Mouse (Mus musculus): ENCODE data around the gene Duoxa1. TPM values are rescaled to one million over a fixed set of nuclear protein-coding genes. Genes with fewer than 3 reads are reported as not detected.
A peak's percentile ranks its signal among the peaks of the same experiment; 100 is the strongest.

Gene Duoxa1
- total and polyA plus RNA-seq, 2 experiments from 2014 or later = not detected

DNA sequence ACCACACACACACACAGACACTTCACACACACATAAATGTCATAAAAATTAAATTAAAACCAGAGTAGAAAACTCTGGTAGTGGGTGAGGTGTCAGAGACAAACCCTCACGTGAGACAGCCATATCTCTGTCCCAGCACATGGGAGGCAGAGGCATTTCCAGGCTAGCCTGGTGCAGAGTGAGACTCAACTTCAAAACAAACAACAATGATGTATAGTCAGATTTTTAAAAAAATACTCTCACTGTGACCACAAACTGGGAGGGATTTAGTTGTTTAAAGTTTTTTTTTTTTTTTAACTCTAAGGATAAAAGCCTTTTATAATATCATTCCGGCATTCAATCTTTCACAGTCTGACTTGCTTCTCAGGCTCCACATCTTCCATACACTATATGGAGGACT lies 11.8 kb upstream of the Duoxa1 start:
- H3K4me3 ChIP-seq (ENCODE audit: low read depth, low read length) = no peak overlapping the region
- WGBS = 67% methylated on average over 2 of the region's 2 CpGs
- DNase-seq (ENCODE audit: low spot score) (no peak), ATAC-seq (ENCODE audit: insufficient read depth, low read depth) (no peak)
- no peak overlapping the region for H3K27ac ChIP-seq (ENCODE audit: low read depth)
- H3K4me1 ChIP-seq (ENCODE audit: control insufficient read depth, insufficient read depth) = no peaks in the 10 kb centered on the region
- H3K9ac ChIP-seq (replicated peaks; ENCODE audit: low read depth, low read length) = no peak overlapping the region
- no peak overlapping the region for H3K4me2 ChIP-seq (ENCODE audit: low read depth, low read length)
- H3K9me3 ChIP-seq (replicated peaks; ENCODE audit: control insufficient read depth, low read length) = no peaks in the 10 kb centered on the region
- no peaks in the 10 kb centered on the region for H3K27me3 ChIP-seq (ENCODE audit: control insufficient read depth, insufficient read depth, low read length)
- TF ChIP-seq EP300 (IDR thresholded peaks at IDR 0.05; ENCODE audit: low read depth) = no peak
- no peak for TF ChIP-seq CTCF (IDR thresholded peaks at IDR 0.05; ENCODE audit: low read depth)
- no peaks in the 10 kb centered on the region for H3K36me3 ChIP-seq (replicated peaks; ENCODE audit: control insufficient read depth, insufficient read depth, low read length)

DNA sequence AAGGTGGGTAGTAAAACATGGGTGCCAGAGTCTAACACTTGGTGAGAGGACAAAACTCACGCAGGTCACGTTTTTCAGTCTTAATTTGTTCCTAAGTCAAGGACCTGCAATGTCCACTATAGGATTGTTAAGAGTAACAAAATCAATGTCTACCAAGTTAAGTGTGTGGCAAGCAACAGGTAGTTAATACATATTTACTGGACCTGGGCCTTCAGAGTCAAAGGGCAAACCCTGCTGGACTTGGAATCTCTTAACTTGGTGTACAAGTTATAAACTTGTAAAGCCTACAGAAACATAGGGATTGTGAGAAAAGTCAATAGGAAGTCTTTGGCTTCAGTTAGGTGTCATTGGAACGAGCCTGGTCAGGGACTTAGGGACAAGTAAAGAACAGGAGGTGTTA lies 11.1 kb upstream of the Duoxa1 start:
- H3K4me3 ChIP-seq (ENCODE audit: low read depth, low read length) = no peak overlapping the region
- no peaks in the 10 kb centered on the region for H3K36me3 ChIP-seq (replicated peaks; ENCODE audit: control insufficient read depth, insufficient read depth, low read length)
- WGBS = 74% methylated on average over 3 of the region's 3 CpGs
- no peaks in the 10 kb centered on the region for H3K4me1 ChIP-seq (ENCODE audit: control insufficient read depth, insufficient read depth)
- H3K9ac ChIP-seq (replicated peaks; ENCODE audit: low read depth, low read length) = no peak overlapping the region
- ATAC-seq (ENCODE audit: insufficient read depth, low read depth) (no peak), DNase-seq (ENCODE audit: low spot score) (no peak)
- H3K9me3 ChIP-seq (replicated peaks; ENCODE audit: control insufficient read depth, low read length) = no peaks in the 10 kb centered on the region
- TF ChIP-seq EP300 (IDR thresholded peaks at IDR 0.05; ENCODE audit: low read depth) (no peak), CTCF (IDR thresholded peaks at IDR 0.05; ENCODE audit: low read depth) (no peak)
- H3K27me3 ChIP-seq (ENCODE audit: control insufficient read depth, insufficient read depth, low read length) = no peaks in the 10 kb centered on the region
- no peak overlapping the region for H3K4me2 ChIP-seq (ENCODE audit: low read depth, low read length)
- H3K27ac ChIP-seq (ENCODE audit: low read depth) = no peak overlapping the region

DNA sequence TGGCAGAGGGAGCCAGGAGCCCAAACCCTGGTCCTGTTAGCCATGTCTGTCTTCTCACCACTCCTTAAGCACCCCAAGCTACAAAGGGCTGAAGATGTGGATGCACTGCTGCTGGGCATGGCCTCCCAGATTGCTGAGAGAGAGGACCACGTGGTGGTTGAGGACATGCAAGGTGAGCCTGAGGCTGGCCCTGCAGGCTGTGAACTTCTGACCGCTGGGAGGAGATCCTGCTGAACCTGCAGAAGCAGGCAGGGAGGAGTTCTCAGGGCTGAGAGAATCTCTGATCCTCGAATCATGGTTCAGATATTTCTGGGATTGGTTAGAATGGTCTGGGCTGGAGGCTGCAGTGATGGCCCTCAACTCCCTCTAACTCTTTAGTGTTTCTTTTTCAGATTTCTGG lies 10.4 kb upstream of the Duoxa1 start:
- Histone ChIP-seq H3K4me3 (ENCODE audit: low read depth, low read length) (no peak overlapping the region), H3K27me3 (ENCODE audit: control insufficient read depth, insufficient read depth, low read length) (0 out of 2 replicates have a peak, but pooled peaks cover 2% of the 10 kb centered on the region), H3K9ac (replicated peaks; ENCODE audit: low read depth, low read length) (no peak overlapping the region), H3K4me1 (ENCODE audit: control insufficient read depth, insufficient read depth) (no peaks in the 10 kb centered on the region), H3K4me2 (ENCODE audit: low read depth, low read length) (no peak overlapping the region), H3K36me3 (replicated peaks; ENCODE audit: control insufficient read depth, insufficient read depth, low read length) (no peaks in the 10 kb centered on the region), H3K27ac (ENCODE audit: low read depth) (no peak overlapping the region), H3K9me3 (replicated peaks; ENCODE audit: control insufficient read depth, low read length) (no peaks in the 10 kb centered on the region)
- 54% methylated on average over 3 of the region's 3 CpGs for WGBS
- DNase-seq (ENCODE audit: low spot score) (no peak), ATAC-seq (ENCODE audit: insufficient read depth, low read depth) (no peak)
- no peak for TF ChIP-seq CTCF (IDR thresholded peaks at IDR 0.05; ENCODE audit: low read depth)
- TF ChIP-seq EP300 (IDR thresholded peaks at IDR 0.05; ENCODE audit: low read depth) = no peak

DNA sequence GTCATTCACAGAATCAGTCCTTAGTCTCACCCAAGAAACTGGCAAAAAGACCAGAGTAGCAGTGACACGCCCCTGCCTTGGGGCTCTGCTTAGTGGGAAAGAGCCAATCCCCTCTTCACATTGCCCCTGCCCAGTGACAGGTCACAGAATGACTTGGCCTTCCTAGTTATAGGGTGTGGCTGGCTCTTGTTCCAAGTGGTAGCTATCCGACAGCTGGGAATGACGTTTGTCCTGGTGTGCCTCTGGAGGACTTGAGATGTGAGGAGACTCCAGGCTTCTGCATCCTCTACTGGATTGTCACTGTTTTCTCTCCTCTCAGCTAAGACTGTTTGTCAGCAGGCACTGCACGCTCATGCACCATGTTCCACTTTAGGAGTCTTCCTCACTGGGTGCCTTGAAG lies 3.9 kb upstream of the Duoxa1 start:
- Histone ChIP-seq H3K9me3 (replicated peaks; ENCODE audit: control insufficient read depth, low read length) (no peaks in the 10 kb centered on the region), H3K4me3 (ENCODE audit: low read depth, low read length) (no peak overlapping the region), H3K27ac (ENCODE audit: low read depth) (no peak overlapping the region), H3K9ac (replicated peaks; ENCODE audit: low read depth, low read length) (no peak overlapping the region), H3K36me3 (replicated peaks; ENCODE audit: control insufficient read depth, insufficient read depth, low read length) (no peaks in the 10 kb centered on the region), H3K4me2 (ENCODE audit: low read depth, low read length) (no peak overlapping the region), H3K4me1 (ENCODE audit: control insufficient read depth, insufficient read depth) (peaks cover 7% of the 10 kb centered on the region), H3K27me3 (ENCODE audit: control insufficient read depth, insufficient read depth, low read length) (peaks cover 44% of the 10 kb centered on the region)
- DNase-seq (ENCODE audit: low spot score) (no peak), ATAC-seq (ENCODE audit: insufficient read depth, low read depth) (no peak)
- WGBS = 47% methylated on average over 4 of the region's 4 CpGs
- TF ChIP-seq EP300 (IDR thresholded peaks at IDR 0.05; ENCODE audit: low read depth) (no peak), CTCF (IDR thresholded peaks at IDR 0.05; ENCODE audit: low read depth) (no peak)

DNA sequence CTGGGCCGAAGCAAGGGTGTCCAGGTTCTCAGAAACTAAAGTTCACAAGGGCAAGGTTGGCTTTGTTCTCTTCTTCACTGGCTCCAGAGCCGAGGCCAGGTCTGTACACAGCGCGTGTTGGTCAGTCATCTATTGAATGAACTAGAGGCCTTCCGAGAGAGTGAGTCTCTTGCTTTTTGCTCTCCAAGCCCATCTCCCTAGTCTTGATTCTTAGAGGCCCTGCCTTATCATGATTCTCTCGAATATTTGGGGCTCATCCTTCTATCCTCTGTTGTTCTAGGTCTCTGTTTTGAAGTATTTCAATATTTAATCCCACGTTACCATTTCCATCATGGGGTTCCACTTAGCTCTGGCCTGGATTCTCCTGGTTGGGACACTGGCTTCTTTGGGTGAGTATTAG lies 1.8 kb upstream of the Duoxa1 start, which contains the start of gene Duox1:
Gene Duox1 (plus strand): TSS at position 301 of the 400 bp plus-strand sequence.
- no peak for TF ChIP-seq EP300 (IDR thresholded peaks at IDR 0.05; ENCODE audit: low read depth)
- no peak for TF ChIP-seq CTCF (IDR thresholded peaks at IDR 0.05; ENCODE audit: low read depth)
- Histone ChIP-seq H3K36me3 (replicated peaks; ENCODE audit: control insufficient read depth, insufficient read depth, low read length) (no peaks in the 10 kb centered on the region), H3K4me1 (ENCODE audit: control insufficient read depth, insufficient read depth) (peaks cover 7% of the 10 kb centered on the region), H3K9me3 (replicated peaks; ENCODE audit: control insufficient read depth, low read length) (no peaks in the 10 kb centered on the region), H3K9ac (replicated peaks; ENCODE audit: low read depth, low read length) (no peak within 1 kb of the TSS), H3K27me3 (ENCODE audit: control insufficient read depth, insufficient read depth, low read length) (peaks cover 63% of the 10 kb centered on the region), H3K4me2 (ENCODE audit: low read depth, low read length) (no peak within 1 kb of the TSS), H3K27ac (ENCODE audit: low read depth) (no peak within 1 kb of the TSS), H3K4me3 (ENCODE audit: low read depth, low read length) (no peak within 1 kb of the TSS)
- no peak for DNase-seq (ENCODE audit: low spot score)
- 82% methylated on average over 7 of the region's 7 CpGs for WGBS
- no peak for ATAC-seq (ENCODE audit: insufficient read depth, low read depth)

DNA sequence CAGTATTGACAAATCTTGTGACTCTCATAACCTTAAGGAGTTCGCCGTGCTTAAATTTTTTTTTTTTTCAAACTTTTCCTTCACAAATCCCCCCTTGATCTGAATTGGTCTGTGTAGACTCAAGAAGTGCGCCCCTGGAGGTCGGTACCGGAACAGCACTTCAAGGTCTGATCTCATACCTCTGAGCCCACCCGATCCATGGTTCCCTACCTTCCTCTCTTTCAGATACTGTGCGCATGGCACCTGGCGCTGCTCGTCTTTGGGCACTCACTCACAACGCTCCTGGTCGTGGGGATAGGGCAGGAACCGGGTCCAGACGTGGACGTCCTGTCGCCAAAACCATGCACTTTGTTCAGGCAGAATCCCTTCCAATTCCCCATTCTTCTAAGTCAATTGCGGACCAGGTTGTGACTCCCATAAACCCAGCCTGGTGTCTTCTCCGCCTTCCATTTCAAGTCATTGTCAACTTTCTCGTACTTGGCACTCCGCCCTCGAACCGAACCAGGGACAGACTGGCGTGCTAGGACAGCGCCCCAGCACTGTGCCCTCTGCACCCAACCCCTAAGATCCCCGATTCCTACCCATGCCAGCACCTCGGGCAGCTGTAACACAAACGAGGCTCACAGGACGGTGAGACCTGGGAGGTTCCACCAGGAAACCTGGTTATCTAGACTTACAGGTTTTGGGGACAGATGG lies 660 bp downstream of the Duoxa1 start:
- Histone ChIP-seq H3K9ac (replicated peaks; ENCODE audit: low read depth, low read length) (no peak overlapping the region), H3K36me3 (replicated peaks; ENCODE audit: control insufficient read depth, insufficient read depth, low read length) (no peaks in the 10 kb centered on the region), H3K27me3 (ENCODE audit: control insufficient read depth, insufficient read depth, low read length) (peaks cover 71% of the 10 kb centered on the region), H3K4me3 (ENCODE audit: low read depth, low read length) (peak overlapping the region; percentile 25), H3K9me3 (replicated peaks; ENCODE audit: control insufficient read depth, low read length) (no peaks in the 10 kb centered on the region), H3K27ac (ENCODE audit: low read depth) (no peak overlapping the region), H3K4me1 (ENCODE audit: control insufficient read depth, insufficient read depth) (peaks cover 7% of the 10 kb centered on the region), H3K4me2 (ENCODE audit: low read depth, low read length) (peak overlapping the region; percentile 51)
- TF ChIP-seq CTCF (IDR thresholded peaks at IDR 0.05; ENCODE audit: low read depth) (peak; percentile 52), EP300 (IDR thresholded peaks at IDR 0.05; ENCODE audit: low read depth) (no peak)
- ATAC-seq (ENCODE audit: insufficient read depth, low read depth) = no peak
- DNase-seq (ENCODE audit: low spot score) = peak; percentile 31
- 2% methylated on average over 27 of the region's 27 CpGs for WGBS
